Mouse (Mus musculus) heart, embryonic 12.5 days (tissue): ENCODE measurements at regions not wholly inside any gene's neighbourhood (a gene's known extent, or its start where the extent isn't known, plus 50 kb on each side); places are given as distances from the start of the nearest gene placed in this dataset.

ENCODE experiments used
- ATAC-seq: fragments of 200-750 bp; cut with Nextera tagmentation; 2 replicates; pipeline ENCODE4 v1.8.0; 2017; ENCODE audit warnings: moderate TSS enrichment, moderate library complexity; ENCODE audit not compliant: insufficient number of reproducible peaks, low FRiP score
- H3K27ac ChIP-seq: fragments of 300-500 bp; sonication (generic); 2 replicates; pipeline ENCODE4 v1.5.1; 2016; ENCODE audit warnings: mild to moderate bottlenecking, moderate library complexity; ENCODE audit not compliant: poor library complexity, severe bottlenecking
- H3K27me3 ChIP-seq: fragments of 300-500 bp; sonication (generic); replicated peaks from 2 replicates; pipeline ENCODE4 v1.6.1; 2016; ENCODE audit warnings: mild to moderate bottlenecking, moderate library complexity
- H3K36me3 ChIP-seq: fragments of 300-500 bp; sonication (generic); 2 replicates; pipeline ENCODE4 v1.6.1; 2016; ENCODE audit warnings: mild to moderate bottlenecking, moderate library complexity
- H3K4me1 ChIP-seq: fragments of 300-500 bp; sonication (generic); replicated peaks from 2 replicates; pipeline ENCODE4 v1.6.1; 2016; ENCODE audit warnings: mild to moderate bottlenecking
- H3K4me2 ChIP-seq: fragments of 300-500 bp; sonication (generic); 2 replicates; pipeline ENCODE4 v1.6.1; 2016; ENCODE audit warnings: mild to moderate bottlenecking, moderate library complexity
- H3K4me3 ChIP-seq: fragments of 300-500 bp; sonication (generic); 2 replicates; pipeline ENCODE4 v1.5.1; 2016; ENCODE audit warnings: mild to moderate bottlenecking
- H3K9ac ChIP-seq: fragments of 300-500 bp; sonication (generic); 2 replicates; pipeline ENCODE4 v1.6.1; 2016; ENCODE audit warnings: mild to moderate bottlenecking, moderate library complexity
- H3K9me3 ChIP-seq: fragments of 300-500 bp; sonication (generic); replicated peaks from 2 replicates; pipeline ENCODE4 v1.6.1; 2016; ENCODE audit warnings: mild to moderate bottlenecking, moderate library complexity
- WGBS: fragments of 180-500 bp; shearing (Covaris S2); methylation state at CpG from one replicate; pipeline ENCODE4 v1.1.7; 2016; 5-methylcytosine and 5-hydroxymethylcytosine counted together

DNA sequence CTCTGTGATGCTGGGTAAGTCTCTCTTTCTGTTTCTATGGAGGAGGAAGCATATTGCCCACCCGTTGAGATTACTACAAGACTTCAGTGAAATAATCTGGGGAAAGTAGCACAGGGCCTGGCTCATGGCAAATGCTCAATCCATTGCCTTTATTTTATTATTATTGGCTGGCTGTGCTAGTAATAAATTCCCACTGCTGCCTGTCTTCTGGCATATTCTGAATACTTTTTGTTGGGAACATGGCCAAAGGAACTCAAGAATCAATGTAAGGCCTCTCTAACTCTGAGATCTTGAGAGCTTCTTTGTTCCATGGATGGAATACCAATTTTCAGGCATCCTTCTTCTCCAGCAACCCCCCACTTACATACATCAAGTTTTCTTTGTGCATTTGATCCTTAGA is 237.3 kb downstream of the Mex3b start:
- H3K4me1 ChIP-seq: no peaks in the 10 kb centered on the region
- no peaks in the 10 kb centered on the region for H3K9me3 ChIP-seq
- no peaks in the 10 kb centered on the region for H3K36me3 ChIP-seq
- WGBS: 88% methylated on average over 1 of the region's 1 CpGs
- no peak for ATAC-seq
- no peaks in the 10 kb centered on the region for H3K27me3 ChIP-seq
- H3K4me3 ChIP-seq: no peak overlapping the region
- no peak overlapping the region for H3K27ac ChIP-seq
- no peak overlapping the region for H3K9ac ChIP-seq
- H3K4me2 ChIP-seq: no peak overlapping the region

DNA sequence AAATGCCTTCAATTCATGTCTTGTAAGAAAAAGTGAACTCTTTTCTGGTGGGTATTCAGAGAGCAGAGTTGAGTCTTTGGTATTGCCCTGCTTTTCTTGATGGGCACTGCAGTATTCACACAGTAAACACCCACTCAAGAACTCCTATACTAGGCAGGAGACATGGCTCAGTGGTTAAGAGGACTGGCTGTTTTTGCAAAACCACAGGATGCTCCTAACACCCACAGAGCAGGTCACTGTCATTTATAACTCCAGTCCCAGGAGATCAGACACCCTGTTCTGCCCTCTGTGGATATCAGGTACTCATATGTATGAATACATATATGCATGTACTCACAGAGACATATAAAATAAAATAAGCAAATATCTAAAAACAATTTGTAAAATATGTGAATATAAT is 238.5 kb downstream of the Mex3b start:
- no peaks in the 10 kb centered on the region for H3K27me3 ChIP-seq
- H3K36me3 ChIP-seq: no peaks in the 10 kb centered on the region
- ATAC-seq: no peak
- H3K27ac ChIP-seq: no peak overlapping the region
- H3K4me1 ChIP-seq: no peaks in the 10 kb centered on the region
- H3K4me3 ChIP-seq: no peak overlapping the region
- H3K9me3 ChIP-seq: no peaks in the 10 kb centered on the region
- H3K4me2 ChIP-seq: no peak overlapping the region
- no peak overlapping the region for H3K9ac ChIP-seq

DNA sequence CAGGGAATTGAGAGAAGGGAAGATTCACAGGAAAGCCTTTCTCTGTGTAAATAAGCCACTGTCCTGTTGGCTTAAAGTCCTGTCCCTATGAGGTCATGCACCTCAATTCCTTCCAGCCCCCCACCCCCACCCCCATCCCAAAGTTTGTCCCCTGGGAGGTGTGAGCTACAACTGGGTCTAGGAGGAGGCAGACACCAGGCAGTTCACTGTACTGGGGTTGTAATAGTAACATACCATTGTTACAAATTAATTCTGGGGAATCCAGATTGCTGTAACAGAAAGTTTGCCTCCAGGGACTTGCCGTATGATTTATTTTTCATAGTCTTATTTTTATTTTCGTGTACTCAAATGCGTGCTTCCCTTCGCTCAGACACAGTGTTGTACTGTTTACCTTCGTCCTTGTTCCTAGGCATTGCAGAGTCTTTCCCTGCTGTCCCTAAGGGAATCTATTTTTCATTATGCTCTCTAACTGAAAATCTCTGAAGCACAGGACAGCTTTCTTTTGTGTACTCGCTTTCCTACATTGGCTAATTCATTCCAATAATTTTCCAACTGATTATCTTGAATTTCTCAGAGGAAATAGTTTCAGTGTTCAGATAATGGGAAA is 244.2 kb downstream of the Mex3b start:
- H3K4me1 ChIP-seq: no peaks in the 10 kb centered on the region
- H3K9ac ChIP-seq: no peak overlapping the region
- H3K4me3 ChIP-seq: no peak overlapping the region
- H3K9me3 ChIP-seq: no peaks in the 10 kb centered on the region
- H3K4me2 ChIP-seq: no peak overlapping the region
- WGBS: 80% methylated on average over 6 of the region's 6 CpGs
- no peak overlapping the region for H3K27ac ChIP-seq
- no peaks in the 10 kb centered on the region for H3K27me3 ChIP-seq
- no peak for ATAC-seq
- no peaks in the 10 kb centered on the region for H3K36me3 ChIP-seq

DNA sequence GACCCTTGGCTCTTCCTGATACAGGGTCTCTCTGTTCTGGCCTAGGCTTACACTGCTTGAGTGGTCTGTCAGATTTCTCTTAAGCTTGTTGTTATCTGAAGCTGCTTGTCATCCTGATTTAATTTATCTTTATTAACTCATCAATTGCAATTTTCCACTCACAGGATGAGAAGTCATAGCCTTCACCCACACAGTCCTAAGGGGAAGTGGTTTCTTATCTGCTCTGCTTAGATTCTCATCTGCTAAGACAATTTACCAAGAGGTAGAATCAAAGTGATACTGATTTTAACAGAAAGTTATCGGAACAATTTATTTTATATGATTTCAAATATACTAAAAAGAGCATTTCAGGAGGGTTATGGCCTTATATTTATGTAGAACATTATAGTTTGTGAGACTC is 249.4 kb downstream of the Mex3b start:
- H3K36me3 ChIP-seq: no peaks in the 10 kb centered on the region
- H3K9me3 ChIP-seq: no peaks in the 10 kb centered on the region
- no peak overlapping the region for H3K27ac ChIP-seq
- no peaks in the 10 kb centered on the region for H3K4me1 ChIP-seq
- ATAC-seq: no peak
- H3K4me3 ChIP-seq: no peak overlapping the region
- no peaks in the 10 kb centered on the region for H3K27me3 ChIP-seq
- WGBS: 82% methylated on average over 1 of the region's 1 CpGs
- no peak overlapping the region for H3K9ac ChIP-seq
- H3K4me2 ChIP-seq: no peak overlapping the region

DNA sequence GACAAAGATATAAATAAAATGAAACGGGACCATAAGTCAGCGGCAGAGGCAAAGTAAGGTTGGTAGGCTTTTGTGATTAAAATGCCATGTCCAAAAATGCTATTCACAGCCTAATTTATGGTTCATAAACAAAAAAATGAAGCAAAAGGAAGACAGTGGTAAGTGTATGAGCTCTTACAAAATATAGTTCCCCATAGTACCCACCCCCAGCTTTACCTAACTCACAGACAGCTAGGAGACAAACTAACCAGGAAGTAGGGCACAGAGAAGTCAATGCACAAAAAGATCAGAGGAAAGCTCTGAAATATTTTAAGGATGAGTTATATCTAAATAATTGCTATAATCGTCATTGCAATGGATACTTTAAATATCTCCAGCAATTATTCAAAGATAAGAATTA is 249.9 kb downstream of the Mex3b start:
- no peaks in the 10 kb centered on the region for H3K27me3 ChIP-seq
- H3K4me3 ChIP-seq: no peak overlapping the region
- H3K9ac ChIP-seq: no peak overlapping the region
- no peak overlapping the region for H3K27ac ChIP-seq
- no peaks in the 10 kb centered on the region for H3K36me3 ChIP-seq
- H3K9me3 ChIP-seq: no peaks in the 10 kb centered on the region
- H3K4me2 ChIP-seq: no peak overlapping the region
- H3K4me1 ChIP-seq: no peaks in the 10 kb centered on the region
- ATAC-seq: no peak
- 76% methylated on average over 3 of the region's 3 CpGs for WGBS

DNA sequence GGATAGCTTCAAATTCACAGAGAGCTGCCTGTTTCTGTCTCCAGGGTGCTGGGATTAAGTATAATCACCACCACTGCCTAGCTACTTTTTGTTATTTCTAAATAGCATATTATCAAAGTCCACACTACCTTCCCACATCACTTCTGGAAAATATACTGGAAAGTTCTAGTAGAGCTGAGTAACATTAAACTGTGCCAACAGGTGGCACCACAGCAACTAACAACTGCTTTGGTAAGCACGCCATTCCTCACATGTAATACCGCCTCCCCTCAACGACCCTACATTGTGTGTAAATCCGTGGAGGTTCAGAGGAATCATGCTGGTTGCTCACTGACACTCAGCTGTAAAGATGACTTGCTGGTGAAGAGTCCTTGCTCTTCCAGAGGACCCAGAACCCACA is 259.1 kb downstream of the Mex3b start:
- Histone ChIP-seq H3K27me3 (no peaks in the 10 kb centered on the region), H3K4me3 (no peak overlapping the region)
- WGBS: 74% methylated on average over 4 of the region's 4 CpGs

DNA sequence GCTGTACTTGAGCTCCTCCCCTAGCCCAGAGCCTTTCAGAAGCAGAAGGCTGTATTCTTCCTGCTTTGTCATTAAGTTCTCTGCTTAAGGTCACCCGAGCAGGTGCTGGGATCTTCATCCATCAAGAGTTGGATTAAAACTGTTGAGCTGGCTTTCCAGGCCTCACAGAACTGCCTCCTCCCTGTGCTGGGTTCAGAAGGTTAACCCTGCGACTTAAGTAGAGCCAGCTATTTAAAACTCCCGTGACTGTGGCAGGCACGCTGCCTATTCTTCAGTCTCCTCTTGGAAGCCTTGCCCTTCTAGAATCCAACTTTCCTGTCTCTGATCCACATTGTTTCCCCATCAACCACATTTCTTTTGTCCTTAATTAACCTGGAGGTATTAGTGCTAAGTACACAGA is 273.1 kb downstream of the Mex3b start:
- Histone ChIP-seq H3K9ac (no peak overlapping the region), H3K4me2 (no peak overlapping the region), H3K4me3 (no peak overlapping the region), H3K4me1 (peaks cover 7% of the 10 kb centered on the region), H3K27me3 (no peaks in the 10 kb centered on the region), H3K36me3 (no peaks in the 10 kb centered on the region), H3K27ac (no peak overlapping the region), H3K9me3 (no peaks in the 10 kb centered on the region)
- no peak for ATAC-seq
- 47% methylated on average over 4 of the region's 4 CpGs for WGBS

More for the DNA sequence above, 259.1 kb downstream of the Mex3b start:
- no peak overlapping the region for H3K27ac ChIP-seq
- no peaks in the 10 kb centered on the region for H3K9me3 ChIP-seq
- no peak overlapping the region for H3K9ac ChIP-seq
- H3K36me3 ChIP-seq: no peaks in the 10 kb centered on the region
- ATAC-seq: no peak
- H3K4me1 ChIP-seq: no peaks in the 10 kb centered on the region
- no peak overlapping the region for H3K4me2 ChIP-seq

DNA sequence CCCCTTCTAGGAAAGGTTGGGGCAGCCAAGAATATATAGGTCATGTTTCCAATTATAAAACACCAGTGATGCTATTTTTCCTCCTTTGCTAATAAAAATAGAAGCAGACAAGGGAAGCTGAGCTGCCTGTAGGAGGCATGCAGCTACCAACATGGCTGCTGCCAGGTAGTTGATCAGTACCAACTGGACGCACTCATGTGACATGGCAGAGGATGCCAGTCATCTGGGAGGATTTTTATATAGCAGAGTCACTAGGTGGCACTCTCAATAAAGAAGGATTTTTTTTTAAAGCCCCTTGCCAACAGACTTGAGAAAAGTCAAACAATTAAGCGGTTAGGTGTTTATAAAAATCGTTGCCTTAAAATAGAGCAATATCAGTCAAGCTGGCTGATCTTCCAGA is 273.5 kb downstream of the Mex3b start:
- 85% methylated on average over 3 of the region's 3 CpGs for WGBS
- no peak for ATAC-seq
- Histone ChIP-seq H3K9me3 (no peaks in the 10 kb centered on the region), H3K4me3 (no peak overlapping the region), H3K4me1 (peaks cover 7% of the 10 kb centered on the region), H3K4me2 (no peak overlapping the region), H3K36me3 (no peaks in the 10 kb centered on the region), H3K27ac (no peak overlapping the region), H3K9ac (no peak overlapping the region), H3K27me3 (no peaks in the 10 kb centered on the region)

DNA sequence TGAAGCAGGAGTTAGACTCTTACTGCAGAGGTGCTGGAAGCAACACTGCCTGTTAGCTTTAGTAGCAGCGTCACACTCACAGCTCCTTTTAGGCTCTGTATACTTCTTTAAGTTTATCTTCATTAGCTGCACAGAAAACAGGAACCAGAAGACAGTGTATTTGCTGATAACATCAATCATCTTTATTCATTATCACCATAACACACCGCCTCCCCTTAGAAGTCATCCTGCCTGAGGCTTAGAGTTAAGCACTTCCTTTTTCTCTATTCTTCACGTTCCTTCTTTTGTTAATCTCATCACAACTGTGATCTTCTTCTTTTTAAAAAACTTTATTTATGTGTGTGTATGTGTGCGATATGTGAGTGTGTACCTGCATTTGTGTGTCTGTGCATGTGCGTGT is 276.9 kb downstream of the Mex3b start:
- 63% methylated on average over 5 of the region's 5 CpGs for WGBS

DNA sequence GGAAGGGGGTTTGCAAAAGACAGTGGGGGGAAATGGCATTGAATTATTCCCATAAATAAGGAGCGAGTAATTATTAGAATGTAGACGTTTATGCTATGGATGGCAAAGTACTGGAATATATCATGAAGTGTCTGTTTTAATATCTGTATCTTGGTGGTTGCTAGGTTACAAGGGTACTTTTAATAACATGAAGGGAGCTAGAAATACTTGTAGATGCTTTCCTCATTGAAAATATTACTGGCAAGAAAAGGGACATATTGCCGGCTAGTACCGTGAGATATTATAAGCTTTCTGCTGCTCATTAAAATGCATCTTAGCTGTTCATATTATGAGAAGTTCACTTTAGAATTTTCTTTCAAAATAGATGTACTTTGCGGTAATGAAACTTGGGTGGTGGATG is 278.4 kb downstream of the Mex3b start:
- Histone ChIP-seq H3K4me3 (no peak overlapping the region), H3K36me3 (no peaks in the 10 kb centered on the region), H3K9ac (no peak overlapping the region), H3K4me2 (no peak overlapping the region), H3K27me3 (no peaks in the 10 kb centered on the region), H3K27ac (no peak overlapping the region), H3K4me1 (no peaks in the 10 kb centered on the region), H3K9me3 (no peaks in the 10 kb centered on the region)
- 87% methylated on average over 5 of the region's 5 CpGs for WGBS
- ATAC-seq: no peak

More for the DNA sequence above, 276.9 kb downstream of the Mex3b start:
- Histone ChIP-seq H3K4me2 (no peak overlapping the region), H3K36me3 (no peaks in the 10 kb centered on the region), H3K4me1 (peaks cover 7% of the 10 kb centered on the region), H3K4me3 (no peak overlapping the region), H3K9ac (no peak overlapping the region), H3K9me3 (no peaks in the 10 kb centered on the region), H3K27ac (no peak overlapping the region), H3K27me3 (no peaks in the 10 kb centered on the region)
- ATAC-seq: no peak

DNA sequence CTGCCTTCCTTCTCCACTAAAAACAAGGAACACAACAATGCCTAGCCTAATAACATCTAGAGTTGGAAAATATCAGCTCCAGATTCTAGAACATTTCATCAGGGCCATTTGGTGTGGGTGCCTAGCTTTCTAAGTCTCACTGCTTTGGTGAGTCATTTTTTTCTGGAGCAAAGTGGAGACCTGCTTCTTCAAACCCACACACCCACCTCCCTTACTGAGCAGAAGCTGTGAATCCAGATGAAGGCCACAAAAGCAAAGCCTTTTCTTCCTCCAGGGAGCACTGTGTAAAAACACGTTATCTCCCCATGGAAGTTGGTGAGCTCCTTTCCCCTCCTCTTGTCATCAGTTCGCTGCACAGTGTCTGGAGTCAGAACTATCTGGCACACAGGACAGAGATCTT is 294.1 kb downstream of the Mex3b start:
- H3K9ac ChIP-seq: no peak overlapping the region
- no peaks in the 10 kb centered on the region for H3K36me3 ChIP-seq
- ATAC-seq: no peak

DNA sequence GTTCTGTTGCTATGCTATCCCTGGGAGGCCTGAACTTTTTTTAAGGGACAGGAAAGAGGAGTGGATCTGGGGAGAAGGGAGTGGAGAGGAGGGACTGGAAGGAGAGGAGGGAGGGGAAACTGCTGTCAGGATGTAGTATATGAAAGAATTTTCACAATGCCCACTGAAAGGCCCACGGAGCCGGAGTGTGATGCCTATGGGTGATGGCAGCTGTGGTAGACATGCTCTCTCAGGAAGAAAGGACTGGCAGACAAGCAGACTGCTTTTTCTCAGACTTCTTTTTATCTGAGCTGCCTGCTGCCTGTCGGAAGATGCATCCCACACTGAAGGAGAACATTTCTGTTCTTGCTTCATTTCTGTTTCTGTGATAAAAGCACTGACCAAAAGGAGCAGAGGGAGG is 295.7 kb downstream of the Mex3b start:
- Histone ChIP-seq H3K4me2 (no peak overlapping the region), H3K27me3 (no peaks in the 10 kb centered on the region), H3K36me3 (no peaks in the 10 kb centered on the region), H3K9ac (no peak overlapping the region), H3K9me3 (no peaks in the 10 kb centered on the region), H3K4me1 (peaks cover 14% of the 10 kb centered on the region), H3K4me3 (no peak overlapping the region), H3K27ac (no peak overlapping the region)
- no peak for ATAC-seq
- 47% methylated on average over 3 of the region's 3 CpGs for WGBS

More for the DNA sequence above, 294.1 kb downstream of the Mex3b start:
- no peak overlapping the region for H3K27ac ChIP-seq
- H3K9me3 ChIP-seq: no peaks in the 10 kb centered on the region
- H3K4me3 ChIP-seq: no peak overlapping the region
- no peaks in the 10 kb centered on the region for H3K27me3 ChIP-seq
- H3K4me2 ChIP-seq: no peak overlapping the region
- WGBS: 34% methylated on average over 2 of the region's 2 CpGs
- H3K4me1 ChIP-seq: peaks cover 14% of the 10 kb centered on the region
